ENCODE assay signal across 10 mouse cellular contexts in genomic region chr14:51930824-51931223, GRCm38 (mm10). TPM values are rescaled to one million over a fixed set of nuclear protein-coding genes. Genes with fewer than 3 reads are reported as not detected.
DNase-seq lines count a peak whose midpoint lies in the region; ATAC-seq lines count a peak whose summit lies in the region.
"Had no signal": no experiment of that assay in that cellular context is flagged by ENCODE, and none has a peak within 500 bp of the region (broad histone marks: within the 10 kb centered on the region; RNA-seq: fewer than 3 reads in every experiment).

No protein-coding gene starts in this region.

- no peaks in the 10 kb centered on the region for H3K36me3 ChIP-seq in limb, embryonic 11.5 days (ENCODE audit: control insufficient read depth, insufficient read depth, low read length)
- H3K36me3 ChIP-seq in limb, embryonic 10.5 days = no peaks in the 10 kb centered on the region
- H3K36me3 ChIP-seq in intestine, embryonic 14.5 days (ENCODE audit: control insufficient read depth, insufficient read depth, low read length) = no peaks in the 10 kb centered on the region
- H3K36me3 ChIP-seq in midbrain, embryonic 10.5 days = no peaks in the 10 kb centered on the region
- no peaks in the 10 kb centered on the region for H3K36me3 ChIP-seq in stomach, embryonic 14.5 days (ENCODE audit: control insufficient read depth, insufficient read depth, low read length)
- H3K36me3 ChIP-seq: G1E; liver, embryonic 15.5 days had no signal

- H3K4me2 ChIP-seq in limb, embryonic 11.5 days (ENCODE audit: low read depth, severe bottlenecking) = no peak overlapping the region
- no peak overlapping the region for H3K4me2 ChIP-seq in intestine, embryonic 14.5 days (ENCODE audit: low read length)
- H3K4me2 ChIP-seq in stomach, embryonic 14.5 days (replicated peaks; ENCODE audit: low read depth, low read length) = no peak overlapping the region
- H3K4me2 ChIP-seq: liver, embryonic 15.5 days had no signal

- DNase-seq in limb, embryonic 11.5 days (ENCODE audit: low spot score) = peak; percentile 69
- no peak for DNase-seq in limb, embryonic 10.5 days (ENCODE audit: low spot score)
- DNase-seq in gastrocnemius, postnatal 14 days = peak; percentile 62
- DNase-seq in intestine, embryonic 14.5 days (ENCODE audit: low spot score) = peak; percentile 66
- DNase-seq in left cerebral cortex, postnatal 25 days (ENCODE audit: low spot score in 2 of 2) = peak; percentile 55 to 82
- peak; percentile 51 for DNase-seq in midbrain, embryonic 10.5 days (ENCODE audit: low spot score)

- whole genome bisulfite sequencing in limb, embryonic 11.5 days = 36% methylated on average over 5 of the region's 5 CpGs
- WGBS in limb, embryonic 10.5 days = 34% methylated on average over 5 of the region's 5 CpGs
- 28% methylated on average over 5 of the region's 5 CpGs for WGBS in intestine, embryonic 14.5 days
- WGBS in midbrain, embryonic 10.5 days = 42% methylated on average over 5 of the region's 5 CpGs
- 29% methylated on average over 5 of the region's 5 CpGs for WGBS in stomach, embryonic 14.5 days

- H3K27ac ChIP-seq in limb, embryonic 11.5 days (replicated peaks; ENCODE audit: low read depth, low read length) = no peak overlapping the region
- H3K27ac ChIP-seq in limb, embryonic 10.5 days = no peak overlapping the region
- H3K27ac ChIP-seq in intestine, embryonic 14.5 days (ENCODE audit: low read depth) = no peak overlapping the region
- no peak overlapping the region for H3K27ac ChIP-seq in midbrain, embryonic 10.5 days (replicated peaks)
- H3K27ac ChIP-seq in stomach, embryonic 14.5 days (ENCODE audit: low read length) = 0 out of 2 replicates have a peak overlapping the region, but pooled peaks have one; percentile 61
- H3K27ac ChIP-seq: liver, embryonic 15.5 days had no signal

- intact Hi-C loops in gastrocnemius, postnatal 14 days (cut with DNase I; ENCODE audit: low total_unique reads) = loop anchor here (5.0 to 10.0 kb wide), 2 partner anchors 34 to 54 kb away; partner anchors contain the start of gene Arhgef40
- intact Hi-C loops in left cerebral cortex, postnatal 25 days (cut with DNase I) = loop anchor here (2.0 to 5.0 kb wide), 2 partner anchors 28 to 44 kb away; no protein-coding TSS in a partner anchor

- H3K27me3 ChIP-seq in limb, embryonic 11.5 days (ENCODE audit: control insufficient read depth, insufficient read depth, low read length) = no peaks in the 10 kb centered on the region
- H3K27me3 ChIP-seq in limb, embryonic 10.5 days (ENCODE audit: low read depth, poor library complexity, severe bottlenecking) = no peaks in the 10 kb centered on the region
- no peaks in the 10 kb centered on the region for H3K27me3 ChIP-seq in intestine, embryonic 14.5 days (replicated peaks; ENCODE audit: control insufficient read depth, insufficient read depth, low read length)
- no peaks in the 10 kb centered on the region for H3K27me3 ChIP-seq in midbrain, embryonic 10.5 days (ENCODE audit: low read depth, poor library complexity, severe bottlenecking)
- H3K27me3 ChIP-seq in stomach, embryonic 14.5 days (ENCODE audit: control insufficient read depth, insufficient read depth, low read length) = no peaks in the 10 kb centered on the region
- H3K27me3 ChIP-seq: liver, embryonic 15.5 days had no signal

- ATAC-seq in limb, embryonic 11.5 days (ENCODE audit: insufficient number of reproducible peaks, low FRiP score, low TSS enrichment, low read depth) = 0 out of 2 replicates have a peak, but pooled peaks have one; percentile 31
- peak; percentile 93 for ATAC-seq in common myeloid progenitor, adult 5-6 weeks (replicated peaks; ENCODE audit: low read depth, poor library complexity, severe bottlenecking)
- peak; percentile 67 for ATAC-seq in intestine, embryonic 14.5 days (replicated peaks; ENCODE audit: low FRiP score, low TSS enrichment, low read depth)
- ATAC-seq in stomach, embryonic 14.5 days (ENCODE audit: insufficient number of reproducible peaks, insufficient read depth, low FRiP score, low read depth) = peak; percentile 81; the same call in 1 of the 2 replicates

- no peak overlapping the region for H3K4me3 ChIP-seq in limb, embryonic 11.5 days (ENCODE audit: low read depth, low read length)
- no peak overlapping the region for H3K4me3 ChIP-seq in limb, embryonic 10.5 days
- H3K4me3 ChIP-seq in intestine, embryonic 14.5 days (ENCODE audit: low read depth, low read length) = no peak overlapping the region
- H3K4me3 ChIP-seq in midbrain, embryonic 10.5 days = no peak overlapping the region
- no peak overlapping the region for H3K4me3 ChIP-seq in stomach, embryonic 14.5 days (ENCODE audit: low read depth, low read length)
- H3K4me3 ChIP-seq: liver, embryonic 15.5 days had no signal

- no peaks in the 10 kb centered on the region; the same call in 1 of the 2 replicates for H3K9me3 ChIP-seq in limb, embryonic 11.5 days (ENCODE audit: control insufficient read depth, low read length)
- no peaks in the 10 kb centered on the region for H3K9me3 ChIP-seq in limb, embryonic 10.5 days (replicated peaks)
- no peaks in the 10 kb centered on the region for H3K9me3 ChIP-seq in intestine, embryonic 14.5 days (ENCODE audit: control insufficient read depth, low read length)
- H3K9me3 ChIP-seq in midbrain, embryonic 10.5 days (replicated peaks) = no peaks in the 10 kb centered on the region
- H3K9me3 ChIP-seq in stomach, embryonic 14.5 days (ENCODE audit: control insufficient read depth, low read depth, low read length) = no peaks in the 10 kb centered on the region
- H3K9me3 ChIP-seq: G1E; liver, embryonic 15.5 days had no signal

- H3K4me1 ChIP-seq in limb, embryonic 11.5 days (ENCODE audit: control insufficient read depth, insufficient read depth, low read length) = no peaks in the 10 kb centered on the region
- H3K4me1 ChIP-seq in limb, embryonic 10.5 days = peaks cover 4% of the 10 kb centered on the region; the same call in 1 of the 2 replicates
- peaks cover 18% of the 10 kb centered on the region for H3K4me1 ChIP-seq in intestine, embryonic 14.5 days (replicated peaks; ENCODE audit: control insufficient read depth, insufficient read depth, low read length)
- no peaks in the 10 kb centered on the region for H3K4me1 ChIP-seq in midbrain, embryonic 10.5 days
- peaks cover 15% of the 10 kb centered on the region; the same call in 1 of the 2 replicates for H3K4me1 ChIP-seq in stomach, embryonic 14.5 days (ENCODE audit: control insufficient read depth, insufficient read depth, low read length)

- no peak overlapping the region for H3K9ac ChIP-seq in limb, embryonic 11.5 days (ENCODE audit: low read length)
- H3K9ac ChIP-seq in intestine, embryonic 14.5 days (ENCODE audit: low read length) = no peak overlapping the region
- 0 out of 2 replicates have a peak overlapping the region, but pooled peaks have one; percentile 7 for H3K9ac ChIP-seq in stomach, embryonic 14.5 days (replicated peaks; ENCODE audit: low read depth, low read length)
- H3K9ac ChIP-seq: liver, embryonic 15.5 days had no signal

RNA-seq across cellular contexts. Expression of gene Rnase13, which starts 8.3 kb away (rescaled TPM):
- polyA plus RNA-seq in limb, embryonic 11.5 days (2014; fragmentation: Nextera tagmentation; extraction: Ambion mirVana) = not detected in 2 replicates
- not detected in 2 replicates for polyA plus RNA-seq in limb, embryonic 10.5 days (2016; fragmentation: Nextera tagmentation; extraction: Ambion mirVana)
- total RNA-seq in common myeloid progenitor, adult 5-6 weeks (2017) = not detected in 2 replicates
- total RNA-seq in gastrocnemius, postnatal 14 days (2021) = not detected
- not detected in 2 replicates for polyA plus RNA-seq in intestine, embryonic 14.5 days (2014; fragmentation: Nextera tagmentation; extraction: Ambion mirVana)
- total RNA-seq in left cerebral cortex, postnatal 25 days (2021) = under 1 TPM in 1 of 2 experiments, not detected in 1; 0.32 TPM
- not detected in 2 replicates for polyA plus RNA-seq in midbrain, embryonic 10.5 days (2016; fragmentation: Nextera tagmentation; extraction: Ambion mirVana)
- not detected in 2 replicates for polyA plus RNA-seq in stomach, embryonic 14.5 days (2014; fragmentation: Nextera tagmentation; extraction: Ambion mirVana)
- total RNA-seq: G1E had no signal
- polyA plus RNA-seq: G1E; liver, embryonic 15.5 days had no signal

RNA-seq across cellular contexts. Expression of gene Tppp2, which starts 12.6 kb away (rescaled TPM):
- not detected in 2 replicates for polyA plus RNA-seq in limb, embryonic 11.5 days (2014; fragmentation: Nextera tagmentation; extraction: Ambion mirVana)
- not detected in 2 replicates for polyA plus RNA-seq in limb, embryonic 10.5 days (2016; fragmentation: Nextera tagmentation; extraction: Ambion mirVana)
- not detected in 2 replicates for total RNA-seq in common myeloid progenitor, adult 5-6 weeks (2017)
- total RNA-seq in gastrocnemius, postnatal 14 days (2021) = under 1 TPM in 1 of 2 experiments, not detected in 1; 0.35 TPM
- 0.31 TPM in 1 of 2 replicates, not detected in the other for polyA plus RNA-seq in intestine, embryonic 14.5 days (2014; fragmentation: Nextera tagmentation; extraction: Ambion mirVana)
- total RNA-seq in left cerebral cortex, postnatal 25 days (2021) = not detected
- polyA plus RNA-seq in midbrain, embryonic 10.5 days (2016; fragmentation: Nextera tagmentation; extraction: Ambion mirVana) = not detected in 2 replicates
- polyA plus RNA-seq in stomach, embryonic 14.5 days (2014; fragmentation: Nextera tagmentation; extraction: Ambion mirVana) = not detected in 2 replicates
- total RNA-seq: G1E had no signal
- polyA plus RNA-seq: G1E; liver, embryonic 15.5 days had no signal

RNA-seq across cellular contexts. Expression of gene Ndrg2, which starts 16.9 kb away (rescaled TPM):
- 11.9 and 12.9 TPM in 2 replicates for polyA plus RNA-seq in limb, embryonic 11.5 days (2014; fragmentation: Nextera tagmentation; extraction: Ambion mirVana)
- 5.0 and 8.3 TPM in 2 replicates for polyA plus RNA-seq in limb, embryonic 10.5 days (2016; fragmentation: Nextera tagmentation; extraction: Ambion mirVana)
- 2.8 and 14.6 TPM in 2 replicates for total RNA-seq in common myeloid progenitor, adult 5-6 weeks (2017)
- total RNA-seq in gastrocnemius, postnatal 14 days (2021) = 1,000 to 10,000 TPM in 1 of 2 experiments, 100 to 1,000 TPM in 1; 964 to 1,110 TPM
- polyA plus RNA-seq in intestine, embryonic 14.5 days (2014; fragmentation: Nextera tagmentation; extraction: Ambion mirVana) = 36.4 and 39.2 TPM in 2 replicates
- total RNA-seq in left cerebral cortex, postnatal 25 days (2021) = 100 to 1,000 TPM; 694 to 748 TPM
- polyA plus RNA-seq in midbrain, embryonic 10.5 days (2016; fragmentation: Nextera tagmentation; extraction: Ambion mirVana) = 8.4 and 11.1 TPM in 2 replicates
- 54.6 and 59.3 TPM in 2 replicates for polyA plus RNA-seq in stomach, embryonic 14.5 days (2014; fragmentation: Nextera tagmentation; extraction: Ambion mirVana)

RNA-seq across cellular contexts. Expression of gene Slc39a2, which starts 38.1 kb away (rescaled TPM):
- 0.13 and 0.15 TPM in 2 replicates for polyA plus RNA-seq in limb, embryonic 11.5 days (2014; fragmentation: Nextera tagmentation; extraction: Ambion mirVana)
- 0.31 and 0.39 TPM in 2 replicates for polyA plus RNA-seq in limb, embryonic 10.5 days (2016; fragmentation: Nextera tagmentation; extraction: Ambion mirVana)
- total RNA-seq in common myeloid progenitor, adult 5-6 weeks (2017) = 0.49 TPM in 1 of 2 replicates, not detected in the other
- under 1 TPM; 0.31 to 0.37 TPM for total RNA-seq in gastrocnemius, postnatal 14 days (2021)
- 0.71 and 0.99 TPM in 2 replicates for polyA plus RNA-seq in intestine, embryonic 14.5 days (2014; fragmentation: Nextera tagmentation; extraction: Ambion mirVana)
- total RNA-seq in left cerebral cortex, postnatal 25 days (2021) = 1 to 10 TPM; 4.8 to 6.6 TPM
- polyA plus RNA-seq in midbrain, embryonic 10.5 days (2016; fragmentation: Nextera tagmentation; extraction: Ambion mirVana) = 0.58 and 0.65 TPM in 2 replicates
- 0.30 and 0.55 TPM in 2 replicates for polyA plus RNA-seq in stomach, embryonic 14.5 days (2014; fragmentation: Nextera tagmentation; extraction: Ambion mirVana)

RNA-seq across cellular contexts. Expression of gene Mettl17, which starts 46.2 kb away (rescaled TPM):
- 41.9 and 46.2 TPM in 2 replicates for polyA plus RNA-seq in limb, embryonic 11.5 days (2014; fragmentation: Nextera tagmentation; extraction: Ambion mirVana)
- 48.6 and 54.1 TPM in 2 replicates for polyA plus RNA-seq in limb, embryonic 10.5 days (2016; fragmentation: Nextera tagmentation; extraction: Ambion mirVana)
- 6.7 and 11.5 TPM in 2 replicates for total RNA-seq in common myeloid progenitor, adult 5-6 weeks (2017)
- total RNA-seq in gastrocnemius, postnatal 14 days (2021) = 10 to 100 TPM in 1 of 2 experiments, 1 to 10 TPM in 1; 8.3 to 13.1 TPM
- polyA plus RNA-seq in intestine, embryonic 14.5 days (2014; fragmentation: Nextera tagmentation; extraction: Ambion mirVana) = 54.9 and 67.0 TPM in 2 replicates
- total RNA-seq in left cerebral cortex, postnatal 25 days (2021) = 10 to 100 TPM; 26.0 to 33.8 TPM
- 40.6 and 46.3 TPM in 2 replicates for polyA plus RNA-seq in midbrain, embryonic 10.5 days (2016; fragmentation: Nextera tagmentation; extraction: Ambion mirVana)
- polyA plus RNA-seq in stomach, embryonic 14.5 days (2014; fragmentation: Nextera tagmentation; extraction: Ambion mirVana) = 56.3 and 63.4 TPM in 2 replicates

Comparison
In these comparisons a context has a peak if more than half of its experiments do, and no peak if none do; other contexts are left out.
1. ATAC-seq: peak in every context shown above with its lines; median percentile 93 in common myeloid progenitor, adult 5-6 weeks; 81 in stomach, embryonic 14.5 days; 67 in intestine, embryonic 14.5 days; 31 in limb, embryonic 11.5 days.